Mouse (Mus musculus) ES-E14 (cell line): ENCODE measurements around the gene Clspn.

Experiments used
- CHD2 ChIP-seq: IDR thresholded peaks from 2 replicates; pipeline ENCODE4 v1.6.1; 2014; ENCODE audit warnings: mild to moderate bottlenecking, low read depth, low read length, inconsistent platforms
- MAFK ChIP-seq: IDR thresholded peaks from 2 replicates; pipeline ENCODE4 v1.6.1; 2014; ENCODE audit warnings: mild to moderate bottlenecking, low read depth, low read length, inconsistent platforms; ENCODE audit not compliant: insufficient read depth
- ZC3H11A ChIP-seq: IDR thresholded peaks from 2 replicates; pipeline ENCODE4 v1.6.1; 2012; ENCODE audit warnings: low read depth, mild to moderate bottlenecking, inconsistent platforms, low read length, borderline replicate concordance
- ZNF384 ChIP-seq: IDR thresholded peaks from 2 replicates; pipeline ENCODE4 v1.6.1; 2012; ENCODE audit warnings: low read depth, low read length, inconsistent platforms

GRCm38 (mm10) chr4:126604141-126604540 lies 47.4 kb downstream of the Clspn start:
- TF ChIP-seq ZNF384 (no peak), MAFK (no peak), ZC3H11A (no peak), CHD2 (no peak)
